Mouse (Mus musculus) intestine, embryonic 15.5 days (tissue): ENCODE results near the gene Cib1. TPM values are rescaled to one million over a fixed set of nuclear protein-coding genes. Genes with fewer than 3 reads are reported as not detected.

ENCODE experiments used
- ATAC-seq: fragments of 200-750 bp; cut with Nextera tagmentation; 2 replicates; pipeline ENCODE4 v1.8.0; 2017; ENCODE audit warnings: moderate TSS enrichment, moderate library complexity
- H3K27ac ChIP-seq: fragments of 300-500 bp; sonication (generic); 2 replicates; pipeline ENCODE4 v1.5.1; 2015; ENCODE audit warnings: mild to moderate bottlenecking, inconsistent platforms
- H3K27me3 ChIP-seq: fragments of 300-500 bp; sonication (generic); replicated peaks from 2 replicates; pipeline ENCODE4 v1.6.1; 2015; ENCODE audit warnings: inconsistent platforms
- H3K36me3 ChIP-seq: fragments of 300-500 bp; sonication (generic); 2 replicates; pipeline ENCODE4 v1.6.1; 2015; ENCODE audit warnings: inconsistent platforms
- H3K4me1 ChIP-seq: fragments of 300-500 bp; sonication (generic); replicated peaks from 2 replicates; pipeline ENCODE4 v1.6.1; 2015; ENCODE audit warnings: inconsistent platforms
- H3K4me2 ChIP-seq: fragments of 300-500 bp; sonication (generic); replicated peaks from 2 replicates; pipeline ENCODE4 v1.6.1; 2015; ENCODE audit warnings: mild to moderate bottlenecking, inconsistent platforms
- H3K4me3 ChIP-seq: fragments of 300-500 bp; sonication (generic); replicated peaks from 2 replicates; pipeline ENCODE4 v1.5.1; 2015; ENCODE audit warnings: inconsistent platforms
- H3K9ac ChIP-seq: fragments of 300-500 bp; sonication (generic); 2 replicates; pipeline ENCODE4 v1.6.1; 2015; ENCODE audit warnings: inconsistent platforms
- H3K9me3 ChIP-seq: fragments of 300-500 bp; sonication (generic); 2 replicates; pipeline ENCODE4 v1.6.1; 2016; ENCODE audit warnings: inconsistent platforms
- WGBS: fragments of 180-500 bp; shearing (Covaris S2); methylation state at CpG from one replicate; pipeline ENCODE4 v1.1.7; 2015; 5-methylcytosine and 5-hydroxymethylcytosine counted together
- polyA plus RNA-seq: library from polyadenylated mRNA; unstranded; fragments of >200 nt; fragmentation: Nextera tagmentation; extraction: Ambion mirVana; gene quantifications from 2 replicates; pipeline ENCODE4 v1.2.1, GENCODE M21; 2015

Gene Cib1
- polyA plus RNA-seq, 1 experiment from 2014 or later = 199 TPM

DNA sequence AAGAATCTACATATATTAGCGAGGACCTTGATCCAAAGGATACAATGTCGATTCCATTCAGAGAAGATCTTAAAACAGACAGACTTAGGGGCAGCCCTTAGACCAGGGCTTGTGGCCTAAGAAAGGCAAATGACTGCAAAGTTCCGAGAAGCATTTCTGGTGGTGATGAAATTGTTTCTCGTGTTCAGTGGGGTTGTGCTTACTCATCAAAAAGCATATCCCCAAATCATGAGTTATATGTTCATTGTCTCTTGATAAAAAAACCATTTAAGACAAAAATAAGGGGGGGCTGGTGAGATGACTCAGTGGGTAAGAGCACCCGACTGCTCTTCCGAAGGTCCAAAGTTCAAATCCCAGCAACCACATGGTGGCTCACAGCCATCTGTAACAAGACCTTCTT lies 53.3 kb downstream of the Cib1 start:
- no peak overlapping the region for H3K4me3 ChIP-seq
- no peak for ATAC-seq
- H3K36me3 ChIP-seq = no peaks in the 10 kb centered on the region
- H3K27ac ChIP-seq = no peak overlapping the region
- no peak overlapping the region for H3K4me2 ChIP-seq
- H3K27me3 ChIP-seq = no peaks in the 10 kb centered on the region
- no peak overlapping the region for H3K9ac ChIP-seq
- no peaks in the 10 kb centered on the region for H3K9me3 ChIP-seq
- 83% methylated on average over 6 of the region's 6 CpGs for WGBS
- no peaks in the 10 kb centered on the region for H3K4me1 ChIP-seq

DNA sequence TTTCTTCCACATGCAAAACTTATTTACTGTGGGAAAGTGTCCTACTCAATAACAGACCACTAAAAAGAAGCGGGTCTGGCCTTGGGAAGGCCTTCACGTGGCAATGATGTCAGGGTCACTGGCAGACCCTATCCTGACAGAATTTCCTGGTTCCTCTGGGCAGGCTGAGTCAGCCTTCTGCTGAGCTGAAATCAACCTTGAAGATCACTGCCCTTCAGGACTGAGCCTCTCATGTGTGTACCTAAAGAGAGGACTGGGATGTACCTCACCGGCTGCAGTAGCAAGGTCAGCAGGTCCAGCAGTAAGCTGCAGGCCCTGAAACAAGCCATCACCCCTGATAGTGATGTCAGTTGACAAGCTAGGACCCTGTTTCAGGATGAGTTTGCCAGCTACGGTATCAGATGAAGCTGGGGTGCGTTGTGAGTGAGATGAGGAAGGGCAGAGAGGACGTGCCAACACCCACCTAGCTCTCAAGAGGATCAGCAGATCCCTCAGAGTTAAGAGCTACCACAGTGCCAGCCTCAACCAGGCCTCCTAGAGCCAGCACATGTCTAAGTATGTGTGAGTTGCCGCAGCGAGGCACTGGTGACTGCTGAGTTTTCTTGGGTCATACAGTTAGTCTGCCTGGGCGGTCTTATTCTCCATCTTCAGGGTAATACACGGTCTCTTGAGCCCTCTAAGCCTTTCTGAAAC lies 54.4 kb downstream of the Cib1 start:
- H3K27ac ChIP-seq = no peak overlapping the region
- no peak for ATAC-seq

DNA sequence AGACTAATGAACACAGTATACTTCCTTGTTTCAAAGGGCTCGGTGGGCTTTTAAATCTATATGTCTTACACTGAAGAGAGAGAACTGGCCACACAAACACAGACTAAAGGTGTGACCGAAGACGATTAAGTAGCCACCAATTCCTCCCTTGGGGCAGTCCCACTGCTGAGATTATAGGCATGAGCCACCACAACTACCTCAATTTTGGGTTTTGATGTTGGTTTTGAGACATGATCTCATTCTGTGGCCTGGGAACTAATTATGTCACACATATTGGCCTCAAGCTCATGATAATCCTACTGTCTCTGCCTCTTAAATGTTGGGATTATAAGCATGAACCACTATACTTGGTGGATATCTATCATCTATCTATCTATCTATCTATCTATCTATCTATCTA lies 55.2 kb downstream of the Cib1 start:
- Histone ChIP-seq H3K9ac (no peak overlapping the region), H3K9me3 (no peaks in the 10 kb centered on the region), H3K4me3 (no peak overlapping the region), H3K27ac (no peak overlapping the region), H3K27me3 (no peaks in the 10 kb centered on the region), H3K4me2 (no peak overlapping the region), H3K36me3 (no peaks in the 10 kb centered on the region), H3K4me1 (peaks cover 2% of the 10 kb centered on the region)
- no peak for ATAC-seq
- 91% methylated on average over 3 of the region's 3 CpGs for WGBS

More for the DNA sequence above, 54.4 kb downstream of the Cib1 start:
- Histone ChIP-seq H3K4me1 (no peaks in the 10 kb centered on the region), H3K4me2 (no peak overlapping the region), H3K9me3 (no peaks in the 10 kb centered on the region), H3K27me3 (no peaks in the 10 kb centered on the region), H3K36me3 (no peaks in the 10 kb centered on the region), H3K9ac (no peak overlapping the region), H3K4me3 (no peak overlapping the region)
- WGBS = 83% methylated on average over 10 of the region's 10 CpGs

Other genes starting within 250 kb of the Cib1 start
- 13.5 and 13.6 TPM in 2 replicates for gene Zfp710, start 208.0 kb downstream of the Cib1 start, polyA plus RNA-seq
- gene Idh2, start 117.4 kb downstream of the Cib1 start, polyA plus RNA-seq = 520 and 568 TPM in 2 replicates
- gene Sema4b, start 46.0 kb downstream of the Cib1 start, polyA plus RNA-seq = 16.8 and 16.9 TPM in 2 replicates
- 6.5 and 6.6 TPM in 2 replicates for gene Gdpgp1, start 52 bp upstream of the Cib1 start, polyA plus RNA-seq
- gene Ttll13, start 13.6 kb upstream of the Cib1 start, polyA plus RNA-seq = 0.96 and 1.3 TPM in 2 replicates
- 51.3 and 52.8 TPM in 2 replicates for gene Ngrn, start 28.4 kb upstream of the Cib1 start, polyA plus RNA-seq
- 12.7 and 14.8 TPM in 2 replicates for gene Vps33b, start 36.8 kb upstream of the Cib1 start, polyA plus RNA-seq
- 118 and 121 TPM in 2 replicates for gene Prc1, start 61.6 kb upstream of the Cib1 start, polyA plus RNA-seq
- gene Rccd1, start 91.6 kb upstream of the Cib1 start, polyA plus RNA-seq = 9.3 and 10.7 TPM in 2 replicates
- 37.0 and 37.6 TPM in 2 replicates for gene Unc45a, start 108.2 kb upstream of the Cib1 start, polyA plus RNA-seq
- 14.7 and 15.4 TPM in 2 replicates for gene Hddc3, start 110.3 kb upstream of the Cib1 start, polyA plus RNA-seq
- gene Man2a2, start 138.6 kb upstream of the Cib1 start, polyA plus RNA-seq = 13.1 and 14.7 TPM in 2 replicates
- gene Fes, start 155.1 kb upstream of the Cib1 start, polyA plus RNA-seq = 11.2 and 11.5 TPM in 2 replicates
- 9.3 and 10.7 TPM in 2 replicates for gene Furin, start 172.6 kb upstream of the Cib1 start, polyA plus RNA-seq